Mouse (Mus musculus): ENCODE data around the gene Cd300ld. TPM values are rescaled to one million over a fixed set of nuclear protein-coding genes. Genes with fewer than 3 reads are reported as not detected.
"Not testable (repeated sequence)": the region's sequence is repeated elsewhere in the genome, so short reads cannot be mapped to it uniquely, and the experiment has no call there.

Gene Cd300ld
- polyA plus RNA-seq (2012) = not detected in 2 replicates

DNA sequence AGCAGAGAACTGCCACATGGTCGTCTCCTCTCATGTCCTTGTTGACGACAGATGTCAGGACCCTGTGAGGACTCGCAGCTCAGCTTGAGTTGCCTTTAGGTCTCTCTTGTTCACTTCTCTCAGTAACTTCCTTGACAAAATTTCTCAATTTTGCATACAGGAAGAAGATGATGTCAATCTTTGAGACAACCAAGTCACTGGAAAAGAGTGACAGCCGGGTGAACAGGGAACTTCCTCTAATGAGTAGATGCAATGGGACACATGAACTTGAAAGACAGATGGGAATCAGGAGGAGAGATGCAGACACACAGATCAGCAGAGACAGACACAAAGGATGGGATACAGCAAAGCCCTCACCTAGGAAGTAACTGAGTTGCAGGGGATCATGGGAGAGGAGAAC, at the start of gene Cd300ld:
Cd300ld (minus strand) TSS at position 130 of the 400 bp plus-strand sequence.
- H3K36me3 ChIP-seq (ENCODE audit: control insufficient read depth) = no peaks in the 10 kb centered on the region
- no peaks in the 10 kb centered on the region for H3K9me3 ChIP-seq (ENCODE audit: control insufficient read depth, low read length)
- H3K4me1 ChIP-seq (ENCODE audit: control insufficient read depth) = no peaks in the 10 kb centered on the region
- no peak within 1 kb of the TSS for H3K4me3 ChIP-seq (replicated peaks)
- TF ChIP-seq TAL1 (IDR thresholded peaks at IDR 0.05; ENCODE audit: low read length) (no peak), GATA1 (IDR thresholded peaks at IDR 0.05; ENCODE audit: low read length) (no peak)
- H3K27me3 ChIP-seq (ENCODE audit: control insufficient read depth) = 0 out of 2 replicates have a peak, but pooled peaks cover 2% of the 10 kb centered on the region

DNA sequence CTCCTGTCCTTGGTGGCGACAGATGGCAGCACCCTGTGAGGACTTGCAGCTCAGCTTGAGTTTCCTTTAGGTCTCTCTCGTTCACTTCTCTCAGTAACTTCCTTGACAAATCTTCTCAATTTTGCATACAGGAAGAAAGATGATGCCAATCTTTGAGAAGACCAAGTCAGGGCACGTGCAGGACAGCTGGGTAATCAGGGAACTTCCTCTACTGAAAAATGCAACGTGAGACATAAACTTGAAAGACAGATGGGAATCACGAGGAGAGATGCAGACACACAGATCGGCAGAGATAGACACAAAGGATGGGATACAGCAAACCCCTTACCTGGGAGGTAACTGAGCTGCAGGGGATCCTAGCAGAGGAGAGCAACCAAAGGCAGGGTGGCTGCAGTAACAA, 47.9 kb upstream of the Cd300ld start, which contains the start of gene Cd300ld5:
Cd300ld5 (minus strand) TSS at position 101 of the 400 bp plus-strand sequence.
- H3K27me3 ChIP-seq (ENCODE audit: control insufficient read depth); H3K4me1 ChIP-seq (ENCODE audit: control insufficient read depth); H3K36me3 ChIP-seq (ENCODE audit: control insufficient read depth): not testable (repeated sequence)

DNA sequence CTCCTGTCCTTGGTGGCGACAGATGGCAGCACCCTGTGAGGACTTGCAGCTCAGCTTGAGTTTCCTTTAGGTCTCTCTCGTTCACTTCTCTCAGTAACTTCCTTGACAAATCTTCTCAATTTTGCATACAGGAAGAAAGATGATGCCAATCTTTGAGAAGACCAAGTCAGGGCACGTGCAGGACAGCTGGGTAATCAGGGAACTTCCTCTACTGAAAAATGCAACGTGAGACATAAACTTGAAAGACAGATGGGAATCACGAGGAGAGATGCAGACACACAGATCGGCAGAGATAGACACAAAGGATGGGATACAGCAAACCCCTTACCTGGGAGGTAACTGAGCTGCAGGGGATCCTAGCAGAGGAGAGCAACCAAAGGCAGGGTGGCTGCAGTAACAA, 37.2 kb upstream of the Cd300ld start, which contains the start of gene Cd300ld4:
Cd300ld4 (minus strand) TSS at position 101 of the 400 bp plus-strand sequence.
- H3K27me3 ChIP-seq (ENCODE audit: control insufficient read depth); H3K36me3 ChIP-seq (ENCODE audit: control insufficient read depth); H3K9me3 ChIP-seq (ENCODE audit: control insufficient read depth, low read length): not testable (repeated sequence)

More for the DNA sequence above, 47.9 kb upstream of the Cd300ld start, which contains the start of gene Cd300ld5:
- not testable (repeated sequence) for H3K9me3 ChIP-seq (ENCODE audit: control insufficient read depth, low read length); H3K4me3 ChIP-seq (replicated peaks)

DNA sequence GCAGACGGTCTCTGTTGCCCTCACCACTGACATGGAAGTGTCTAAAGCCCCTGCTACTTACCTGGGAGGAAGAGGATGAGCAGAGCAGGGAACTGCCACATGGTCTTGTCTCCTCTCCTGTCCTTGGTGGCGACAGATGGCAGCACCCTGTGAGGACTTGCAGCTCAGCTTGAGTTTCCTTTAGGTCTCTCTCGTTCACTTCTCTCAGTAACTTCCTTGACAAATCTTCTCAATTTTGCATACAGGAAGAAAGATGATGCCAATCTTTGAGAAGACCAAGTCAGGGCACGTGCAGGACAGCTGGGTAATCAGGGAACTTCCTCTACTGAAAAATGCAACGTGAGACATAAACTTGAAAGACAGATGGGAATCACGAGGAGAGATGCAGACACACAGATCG, 26.4 kb upstream of the Cd300ld start, which contains the start of gene Cd300ld2:
Cd300ld2 (minus strand) TSS at position 101 of the 400 bp plus-strand sequence.
- H3K4me1 ChIP-seq (ENCODE audit: control insufficient read depth); H3K27me3 ChIP-seq (ENCODE audit: control insufficient read depth); H3K4me3 ChIP-seq (replicated peaks); H3K9me3 ChIP-seq (ENCODE audit: control insufficient read depth, low read length); H3K36me3 ChIP-seq (ENCODE audit: control insufficient read depth): not testable (repeated sequence)

More for the DNA sequence above, 37.2 kb upstream of the Cd300ld start, which contains the start of gene Cd300ld4:
- not testable (repeated sequence) for H3K4me1 ChIP-seq (ENCODE audit: control insufficient read depth); H3K4me3 ChIP-seq (replicated peaks)

DNA sequence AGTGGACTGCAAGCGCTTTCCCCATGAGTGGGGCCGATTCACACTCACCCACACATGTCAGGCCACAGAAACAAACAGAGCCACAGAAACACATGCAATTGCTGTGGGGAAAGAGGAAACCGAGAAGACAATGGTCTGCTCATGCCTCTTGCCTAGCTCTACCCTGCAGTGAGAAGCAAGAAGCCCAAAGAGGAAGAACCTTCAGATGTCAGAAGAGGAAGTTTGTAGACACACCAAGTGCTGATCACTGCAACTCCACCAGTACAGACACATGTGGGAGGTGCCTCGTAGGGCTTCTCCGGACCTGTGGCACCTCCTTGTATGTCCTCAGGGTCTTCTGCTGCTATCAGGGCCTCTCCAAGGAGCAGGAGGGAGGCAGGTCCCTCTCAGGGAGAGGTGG, 14.3 kb upstream of the Cd300ld start:
- no peaks in the 10 kb centered on the region for H3K27me3 ChIP-seq (ENCODE audit: control insufficient read depth)
- no peaks in the 10 kb centered on the region for H3K36me3 ChIP-seq (ENCODE audit: control insufficient read depth)
- H3K4me3 ChIP-seq (replicated peaks) = no peak overlapping the region
- no peaks in the 10 kb centered on the region for H3K9me3 ChIP-seq (ENCODE audit: control insufficient read depth, low read length)
- TF ChIP-seq GATA1 (IDR thresholded peaks at IDR 0.05; ENCODE audit: low read length) = no peak
- no peak for TF ChIP-seq TAL1 (IDR thresholded peaks at IDR 0.05; ENCODE audit: low read length)
- no peaks in the 10 kb centered on the region for H3K4me1 ChIP-seq (ENCODE audit: control insufficient read depth)

DNA sequence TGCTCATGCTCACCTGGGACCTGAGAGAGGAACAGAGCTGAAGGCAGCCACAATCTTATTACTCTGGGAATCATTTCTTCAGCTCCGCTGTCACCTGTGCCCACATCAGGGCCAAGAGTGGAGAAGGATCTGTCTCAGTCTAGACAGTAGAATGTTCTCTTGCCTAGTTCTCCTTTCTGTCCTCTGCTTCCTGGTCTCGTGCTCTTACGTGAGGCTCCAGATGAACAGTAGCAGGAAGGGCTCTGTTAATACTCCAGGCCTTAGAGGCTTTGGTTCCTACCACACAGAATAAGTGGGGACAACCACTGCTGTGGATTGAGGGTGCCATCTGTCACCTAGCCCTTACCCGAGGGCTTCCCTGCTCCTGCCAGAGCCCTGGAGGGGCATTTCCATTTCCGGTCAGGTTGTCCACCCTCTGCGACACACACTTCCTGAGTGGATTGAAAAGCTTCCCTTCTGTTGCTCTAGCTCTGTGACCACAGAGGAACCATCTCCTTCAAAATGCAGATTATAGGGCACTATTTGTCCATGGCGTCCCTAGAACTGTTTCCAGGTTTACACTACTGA, 11.8 kb upstream of the Cd300ld start, which contains the start of gene Cd300c2:
Cd300c2 (minus strand) TSS at position 407 of the 567 bp plus-strand sequence.
- TF ChIP-seq TAL1 (IDR thresholded peaks at IDR 0.05; ENCODE audit: low read length) (no peak), GATA1 (IDR thresholded peaks at IDR 0.05; ENCODE audit: low read length) (no peak)
- H3K4me3 ChIP-seq (replicated peaks) = no peak within 1 kb of the TSS
- H3K36me3 ChIP-seq (ENCODE audit: control insufficient read depth) = no peaks in the 10 kb centered on the region
- H3K4me1 ChIP-seq (ENCODE audit: control insufficient read depth) = no peaks in the 10 kb centered on the region
- H3K27me3 ChIP-seq (ENCODE audit: control insufficient read depth) = no peaks in the 10 kb centered on the region
- no peaks in the 10 kb centered on the region for H3K9me3 ChIP-seq (ENCODE audit: control insufficient read depth, low read length)

DNA sequence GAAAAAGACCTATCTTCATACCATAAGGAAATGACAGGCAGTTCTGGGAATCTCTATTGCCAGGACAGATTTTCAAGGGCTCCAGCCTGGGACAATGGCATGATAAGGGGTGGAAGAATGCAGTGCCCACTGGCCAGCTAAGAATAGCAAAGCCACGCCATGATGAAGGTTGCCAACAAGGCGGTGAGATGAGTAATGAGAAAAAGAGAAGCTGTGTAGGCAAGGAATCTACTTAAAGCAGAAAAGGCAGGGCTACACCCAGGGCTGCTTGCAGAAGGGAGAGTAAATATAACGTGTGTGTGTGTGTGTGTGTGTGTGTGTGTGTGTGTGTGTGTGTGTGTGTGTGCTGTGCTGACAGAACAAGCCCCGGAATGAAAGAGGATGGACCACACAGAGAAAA, 7.9 kb downstream of the Cd300ld start:
- no peak for TF ChIP-seq TAL1 (IDR thresholded peaks at IDR 0.05; ENCODE audit: low read length)
- no peak for TF ChIP-seq GATA1 (IDR thresholded peaks at IDR 0.05; ENCODE audit: low read length)
- Histone ChIP-seq H3K4me3 (replicated peaks) (no peak overlapping the region), H3K27me3 (ENCODE audit: control insufficient read depth) (no peaks in the 10 kb centered on the region), H3K36me3 (ENCODE audit: control insufficient read depth) (no peaks in the 10 kb centered on the region), H3K9me3 (ENCODE audit: control insufficient read depth, low read length) (no peaks in the 10 kb centered on the region), H3K4me1 (ENCODE audit: control insufficient read depth) (no peaks in the 10 kb centered on the region)

DNA sequence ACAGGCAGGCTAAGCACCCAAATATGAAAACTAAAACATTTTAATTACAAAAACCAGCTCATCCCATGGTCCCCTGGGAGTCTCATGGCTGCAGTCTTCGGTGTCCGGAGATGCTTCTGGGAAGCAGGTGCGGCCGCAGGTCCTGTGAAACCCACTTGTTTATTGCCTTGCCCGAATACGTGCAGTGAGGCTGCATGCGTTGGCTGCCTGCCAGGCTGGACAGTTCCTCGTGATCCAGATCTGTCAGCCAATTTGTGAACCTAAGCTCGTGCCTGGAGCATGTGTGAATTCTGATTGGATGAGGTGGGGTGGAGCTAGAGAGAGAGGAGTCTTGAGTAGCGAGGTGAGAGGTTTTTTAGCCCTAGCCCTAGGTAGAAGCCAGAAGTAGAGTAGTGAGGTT, 17.0 kb downstream of the Cd300ld start:
- no peak overlapping the region for H3K4me3 ChIP-seq (replicated peaks)
- no peaks in the 10 kb centered on the region; the same call in 1 of the 2 replicates for H3K9me3 ChIP-seq (ENCODE audit: control insufficient read depth, low read length)
- H3K27me3 ChIP-seq (ENCODE audit: control insufficient read depth) = no peaks in the 10 kb centered on the region
- no peak for TF ChIP-seq TAL1 (IDR thresholded peaks at IDR 0.05; ENCODE audit: low read length)
- no peak for TF ChIP-seq GATA1 (IDR thresholded peaks at IDR 0.05; ENCODE audit: low read length)
- H3K4me1 ChIP-seq (ENCODE audit: control insufficient read depth) = no peaks in the 10 kb centered on the region
- no peaks in the 10 kb centered on the region for H3K36me3 ChIP-seq (ENCODE audit: control insufficient read depth)

DNA sequence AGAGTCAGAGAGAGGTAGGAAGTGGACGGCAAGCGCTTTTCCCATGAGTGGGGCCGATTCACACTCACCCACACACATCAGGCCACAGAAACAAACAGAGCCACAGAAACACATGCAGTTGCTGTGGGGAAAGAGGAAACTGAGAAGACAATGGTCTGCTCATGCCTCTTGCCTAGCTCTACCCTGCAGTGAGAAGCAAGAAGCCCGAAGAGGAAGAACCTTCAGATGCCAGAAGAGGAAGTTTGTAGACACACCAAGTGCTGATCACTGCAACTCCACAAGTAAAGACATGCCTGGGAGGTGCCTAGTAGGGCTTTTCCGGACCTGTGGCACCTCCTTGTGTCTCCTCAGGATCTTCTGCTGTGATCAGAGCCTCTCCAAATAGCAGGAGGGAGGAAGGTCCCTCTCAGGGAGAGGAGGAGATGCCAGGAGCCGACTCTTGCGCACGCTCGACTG, 20.9 kb downstream of the Cd300ld start, which contains the start of gene Cd300c:
Cd300c (minus strand) TSS at position 406 of the 456 bp plus-strand sequence.
- Histone ChIP-seq H3K27me3 (ENCODE audit: control insufficient read depth) (no peaks in the 10 kb centered on the region), H3K4me3 (replicated peaks) (no peak within 1 kb of the TSS), H3K36me3 (ENCODE audit: control insufficient read depth) (no peaks in the 10 kb centered on the region), H3K4me1 (ENCODE audit: control insufficient read depth) (no peaks in the 10 kb centered on the region), H3K9me3 (ENCODE audit: control insufficient read depth, low read length) (no peaks in the 10 kb centered on the region)
- TF ChIP-seq TAL1 (IDR thresholded peaks at IDR 0.05; ENCODE audit: low read length) (no peak), GATA1 (IDR thresholded peaks at IDR 0.05; ENCODE audit: low read length) (no peak)

All from erythroblast, embryonic 14.5 days (primary cell).